Mouse (Mus musculus) thymus, adult 2 months (tissue): ENCODE results near the gene A630076J17Rik. TPM values are rescaled to one million over a fixed set of nuclear protein-coding genes. Genes with fewer than 3 reads are reported as not detected.

Experiments
- DNase-seq: peaks from one replicate; pipeline ENCODE4 v3.0.0; 2021
- H3K27ac ChIP-seq: fragments of 200-500 bp; 2 replicates; pipeline ENCODE4 v1.5.1; 2012; ENCODE audit warnings: low read length, control low read depth; ENCODE audit not compliant: control insufficient read depth, insufficient read depth
- H3K27me3 ChIP-seq: fragments of 200-500 bp; 2 replicates; pipeline ENCODE4 v1.6.1; 2012; ENCODE audit warnings: mild to moderate bottlenecking, low read length, moderate library complexity, mixed read lengths; ENCODE audit not compliant: control insufficient read depth, insufficient read depth
- H3K36me3 ChIP-seq: fragments of 200-500 bp; 2 replicates; pipeline ENCODE4 v1.6.1; 2012; ENCODE audit warnings: mild to moderate bottlenecking, low read length, moderate library complexity; ENCODE audit not compliant: control insufficient read depth, insufficient read depth
- H3K4me1 ChIP-seq: fragments of 200-500 bp; replicated peaks from 2 replicates; pipeline ENCODE4 v1.6.1; 2012; ENCODE audit warnings: low read length; ENCODE audit not compliant: control insufficient read depth, insufficient read depth
- H3K4me3 ChIP-seq: fragments of 200-500 bp; 2 replicates; pipeline ENCODE4 v1.5.1; 2012; ENCODE audit warnings: mild to moderate bottlenecking, low read length, control low read depth, moderate library complexity; ENCODE audit not compliant: control insufficient read depth, insufficient read depth
- CTCF ChIP-seq: fragments of 200-500 bp; IDR thresholded peaks from 2 replicates; pipeline ENCODE4 v1.5.1; 2012; ENCODE audit warnings: mild to moderate bottlenecking, control low read depth, low read length, moderate library complexity, borderline replicate concordance; ENCODE audit not compliant: control insufficient read depth, poor library complexity, insufficient read depth; ENCODE audit errors: extremely low read depth
- POLR2A ChIP-seq: fragments of 200-500 bp; IDR thresholded peaks from 2 replicates; pipeline ENCODE4 v1.6.1; 2012; ENCODE audit warnings: mild to moderate bottlenecking, low read length, control low read depth, moderate library complexity; ENCODE audit not compliant: control insufficient read depth, poor library complexity, insufficient read depth; ENCODE audit errors: extremely low read depth
- WGBS: fragments of 180-500 bp; shearing (Covaris S2); methylation state at CpG from one replicate; pipeline ENCODE4 v1.1.7; 2018; 5-methylcytosine and 5-hydroxymethylcytosine counted together
- polyA plus RNA-seq: library from polyadenylated mRNA; depleted of rRNA; stranded (reverse); fragments of >200 nt; gene quantifications from 2 replicates; pipeline ENCODE4 v1.2.3, GENCODE M21; 2012

A630076J17Rik gene
- polyA plus RNA-seq, 1 experiment: 0.53 TPM

DNA sequence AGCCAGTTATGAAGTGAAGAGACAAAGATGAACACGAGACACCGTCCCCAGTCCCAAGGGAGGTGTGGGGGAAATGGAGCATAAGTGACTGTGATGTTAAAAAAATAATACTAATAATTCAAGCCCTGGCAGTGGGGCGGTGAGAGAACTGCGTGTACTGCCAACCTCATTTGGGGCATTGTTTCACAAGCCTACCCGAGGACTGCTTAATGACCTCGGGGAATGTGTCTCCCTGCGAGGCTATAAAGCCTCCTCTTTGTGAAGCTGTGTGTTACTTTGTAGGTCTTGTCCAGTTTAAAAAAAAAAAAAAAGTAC is 31.4 kb downstream of the A630076J17Rik start:
- no peak for TF ChIP-seq CTCF
- TF ChIP-seq POLR2A: no peak
- H3K4me1 ChIP-seq: peaks cover 9% of the 10 kb centered on the region
- H3K4me3 ChIP-seq: no peak overlapping the region
- DNase-seq: no peak
- H3K36me3 ChIP-seq: no peaks in the 10 kb centered on the region
- no peak overlapping the region for H3K27ac ChIP-seq
- H3K27me3 ChIP-seq: no peaks in the 10 kb centered on the region
- 76% methylated on average over 7 of the region's 7 CpGs for WGBS

- no peak for DNase-seq
- Histone ChIP-seq H3K4me3 (no peak overlapping the region), H3K4me1 (no peaks in the 10 kb centered on the region), H3K36me3 (no peaks in the 10 kb centered on the region), H3K27ac (no peak overlapping the region), H3K27me3 (no peaks in the 10 kb centered on the region)
- WGBS: 86% methylated on average over 2 of the region's 2 CpGs
- TF ChIP-seq CTCF (no peak), POLR2A (no peak)
Observed at GRCm38 (mm10) chr3:107266814-107267345, 36.5 kb downstream of the A630076J17Rik start.

- no peak for TF ChIP-seq CTCF
- no peak for TF ChIP-seq POLR2A
- Histone ChIP-seq H3K4me3 (no peak overlapping the region), H3K27me3 (no peaks in the 10 kb centered on the region), H3K4me1 (no peaks in the 10 kb centered on the region), H3K27ac (no peak overlapping the region), H3K36me3 (no peaks in the 10 kb centered on the region)
- no peak for DNase-seq
- 95% methylated on average over 3 of the region's 3 CpGs for WGBS
Observed at GRCm38 (mm10) chr3:107272433-107272832, 42.0 kb downstream of the A630076J17Rik start.

DNA sequence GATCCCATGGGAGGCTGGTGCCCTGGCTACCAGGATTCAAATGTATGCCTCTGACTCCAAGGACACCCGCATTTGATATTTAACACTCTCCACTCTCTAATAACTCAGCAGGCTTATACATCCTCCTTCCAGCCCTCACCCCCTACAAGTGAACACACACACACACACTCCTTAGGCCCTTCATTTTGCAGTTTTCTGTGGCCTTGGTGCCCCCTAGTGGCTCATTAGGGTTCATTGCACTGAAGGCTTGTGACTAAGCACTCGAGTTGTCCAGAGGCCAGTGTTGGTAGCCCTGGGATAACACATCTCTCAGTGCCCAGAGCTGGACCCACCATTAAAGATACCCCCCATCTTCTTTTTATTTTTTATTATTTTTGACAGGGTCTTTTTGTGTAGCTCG is 43.4 kb downstream of the A630076J17Rik start:
- Histone ChIP-seq H3K27ac (no peak overlapping the region), H3K27me3 (no peaks in the 10 kb centered on the region), H3K4me3 (no peak overlapping the region), H3K4me1 (peaks cover 2% of the 10 kb centered on the region; the same call in 1 of the 2 replicates), H3K36me3 (no peaks in the 10 kb centered on the region)
- 12% methylated on average over 3 of the region's 3 CpGs for WGBS
- TF ChIP-seq POLR2A: no peak
- TF ChIP-seq CTCF: peak; percentile 32; the same call in 1 of the 2 replicates
- DNase-seq: peak; percentile 55

GRCm38 (mm10) chr3:107275351-107275750 is 44.9 kb downstream of the A630076J17Rik start:
- H3K4me3 ChIP-seq: no peak overlapping the region
- 84% methylated on average over 5 of the region's 5 CpGs for WGBS
- no peaks in the 10 kb centered on the region for H3K36me3 ChIP-seq
- no peak overlapping the region for H3K27ac ChIP-seq
- TF ChIP-seq POLR2A (no peak), CTCF (no peak)
- H3K4me1 ChIP-seq: peaks cover 2% of the 10 kb centered on the region; the same call in 1 of the 2 replicates
- no peaks in the 10 kb centered on the region for H3K27me3 ChIP-seq
- no peak for DNase-seq

GRCm38 (mm10) chr3:107275996-107276395 is 45.6 kb downstream of the A630076J17Rik start:
- Histone ChIP-seq H3K27ac (no peak overlapping the region), H3K4me1 (peaks cover 2% of the 10 kb centered on the region; the same call in 1 of the 2 replicates), H3K36me3 (no peaks in the 10 kb centered on the region), H3K4me3 (no peak overlapping the region), H3K27me3 (no peaks in the 10 kb centered on the region)
- DNase-seq: no peak
- TF ChIP-seq CTCF: no peak
- TF ChIP-seq POLR2A: no peak
- 81% methylated on average over 4 of the region's 4 CpGs for WGBS

- WGBS: 95% methylated on average over 3 of the region's 3 CpGs
- Histone ChIP-seq H3K27me3 (no peaks in the 10 kb centered on the region), H3K27ac (no peak overlapping the region), H3K36me3 (peaks cover 4% of the 10 kb centered on the region; the same call in 1 of the 2 replicates), H3K4me1 (peaks cover 2% of the 10 kb centered on the region; the same call in 1 of the 2 replicates), H3K4me3 (no peak overlapping the region)
- no peak for DNase-seq
- TF ChIP-seq CTCF (no peak), POLR2A (no peak)
Observed at GRCm38 (mm10) chr3:107276626-107277025, 46.2 kb downstream of the A630076J17Rik start.
